Mouse (Mus musculus) bone marrow, adult 2 months (tissue): ENCODE measurements around the gene Mapkapk3.

ENCODE experiments used
- CTCF ChIP-seq: fragments of 200-500 bp; IDR thresholded peaks from 2 replicates; pipeline ENCODE4 v1.5.1; 2011; ENCODE audit warnings: low read length, control low read depth; ENCODE audit not compliant: control insufficient read depth, insufficient read depth
- POLR2A ChIP-seq: fragments of 200-500 bp; IDR thresholded peaks from 2 replicates; pipeline ENCODE4 v1.6.1; 2011; ENCODE audit warnings: low read depth, mild to moderate bottlenecking, control low read depth, low read length, borderline replicate concordance; ENCODE audit not compliant: control insufficient read depth

DNA sequence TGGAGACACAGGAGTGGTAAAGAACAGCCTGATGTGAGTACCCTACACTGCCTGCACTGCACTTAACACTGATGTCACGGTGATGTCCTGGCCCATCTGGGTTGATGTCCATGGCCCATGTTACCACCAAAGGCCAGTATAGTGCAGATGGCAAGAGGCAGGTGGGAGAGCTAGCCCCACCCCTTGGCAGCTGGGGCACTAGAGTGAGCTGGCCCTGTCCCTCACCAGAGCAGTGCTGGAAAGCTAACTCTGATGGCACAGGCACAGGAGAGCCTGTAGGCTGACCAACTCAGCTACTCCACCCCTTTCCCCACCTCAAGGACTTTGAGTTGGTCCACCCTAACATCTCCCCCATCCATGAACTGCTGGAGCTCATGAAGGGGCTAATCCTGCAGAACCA lies 65.1 kb downstream of the Mapkapk3 start:
- TF ChIP-seq CTCF (no peak), POLR2A (no peak)
